Comparison of ENCODE assay signal across 15 mouse cellular contexts in the genomic region with DNA sequence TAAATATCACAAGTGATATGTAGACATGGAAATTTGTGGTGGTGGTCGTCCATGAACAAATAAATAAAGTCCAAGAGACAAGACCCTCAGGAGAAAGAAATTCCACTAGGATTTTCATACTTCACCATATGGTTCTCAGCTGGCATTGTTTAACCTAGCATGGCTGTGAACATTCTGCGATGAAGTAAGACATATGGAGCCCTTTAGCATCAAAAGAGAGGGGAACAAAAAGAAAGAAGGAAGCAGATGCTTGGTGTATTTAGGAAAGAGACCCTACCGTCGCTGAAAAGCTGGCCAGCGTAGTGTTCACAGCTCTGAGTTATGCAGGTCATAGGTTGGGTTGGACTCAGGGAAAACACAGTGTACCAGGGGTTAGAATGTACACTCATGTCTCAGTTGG.
"Had no signal": no experiment of that assay in that cellular context is flagged by ENCODE, and none has a peak within 500 bp of the region (broad histone marks: within the 10 kb centered on the region; RNA-seq: fewer than 3 reads in every experiment).

No protein-coding gene starts in this region.

- ATAC-seq: liver, embryonic 12.5 days; midbrain, embryonic 13.5 days had no signal

- H3K27ac ChIP-seq: layer of hippocampus, adult 2 months; limb, embryonic 15.5 days; liver, embryonic 12.5 days; macrophage; midbrain, embryonic 13.5 days; neural tube, embryonic 15.5 days had no signal

- H3K4me2 ChIP-seq: limb, embryonic 15.5 days; liver, embryonic 12.5 days; lung, embryonic 14.5 days; midbrain, embryonic 13.5 days; neural tube, embryonic 15.5 days had no signal

- H3K4me3 ChIP-seq: layer of hippocampus, adult 2 months; limb, embryonic 15.5 days; liver, embryonic 12.5 days; megakaryocyte, embryonic 14.5 days; midbrain, embryonic 13.5 days; myocyte; neural tube, embryonic 15.5 days had no signal

- H3K9me3 ChIP-seq: limb, embryonic 15.5 days; liver, embryonic 12.5 days; midbrain, embryonic 13.5 days; neural tube, embryonic 15.5 days had no signal

- H3K4me1 ChIP-seq: limb, embryonic 15.5 days; liver, embryonic 12.5 days; megakaryocyte, embryonic 14.5 days; midbrain, embryonic 13.5 days; neural tube, embryonic 15.5 days had no signal

- H3K27me3 ChIP-seq: limb, embryonic 15.5 days; liver, embryonic 12.5 days; megakaryocyte, embryonic 14.5 days; midbrain, embryonic 13.5 days; neural tube, embryonic 15.5 days had no signal

- H3K36me3 ChIP-seq: limb, embryonic 15.5 days; liver, embryonic 12.5 days; midbrain, embryonic 13.5 days; neural tube, embryonic 15.5 days had no signal

- DNase-seq: kidney, postnatal 10 days; kidney, postnatal 4 days; left cerebral cortex, postnatal 4 days; lung, embryonic 14.5 days; lung, postnatal 10 days; thymus, adult 18-20 months; thymus, postnatal 14 days had no signal

- H3K9ac ChIP-seq: limb, embryonic 15.5 days; liver, embryonic 12.5 days; lung, embryonic 14.5 days; midbrain, embryonic 13.5 days; neural tube, embryonic 15.5 days had no signal
